Mouse (Mus musculus) erythroid progenitor cell, adult 5-6 weeks (primary cell): ENCODE data around the gene Mpzl2. TPM values are rescaled to one million over a fixed set of nuclear protein-coding genes. Genes with fewer than 3 reads are reported as not detected.
"Not testable (repeated sequence)": the region's sequence is repeated elsewhere in the genome, so short reads cannot be mapped to it uniquely, and the experiment has no call there.

Experiments
- ATAC-seq: replicated peaks from 2 replicates; pipeline ENCODE4 v1.8.0; 2016; ENCODE audit warnings: moderate number of reproducible peaks, mild to moderate bottlenecking, moderate TSS enrichment, inconsistent platforms; ENCODE audit not compliant: poor library complexity, low FRiP score, severe bottlenecking
- total RNA-seq, 2 experiments: library from RNA; stranded (forward) in 1 of 2; stranded (reverse) in 1 of 2; fragments of 150-400 nt in 1 of 2; fragments of 186-747, 209-891 nt in 1 of 2; gene quantifications; 2 replicates each; pipeline versions ENCODE4 v1.2.3 to v1.2.4; 2015 to 2017; ENCODE audit warnings: low replicate concordance in 2 of 2

Gene Mpzl2
- total RNA-seq, 2 experiments from 2014 or later = not detected

GRCm38 (mm10) chr9:45030341-45030740, 9.3 kb upstream of the Mpzl2 start:
- no peak for ATAC-seq

- ATAC-seq = no peak
Observed at GRCm38 (mm10) chr9:45032261-45032660, 7.3 kb upstream of the Mpzl2 start.

GRCm38 (mm10) chr9:45034526-45034925, 5.1 kb upstream of the Mpzl2 start:
- ATAC-seq = no peak

- not testable (repeated sequence) for ATAC-seq
Observed at GRCm38 (mm10) chr9:45037803-45038202, 1.8 kb upstream of the Mpzl2 start.

- ATAC-seq = no peak
Observed at GRCm38 (mm10) chr9:45040066-45040845, 657 bp downstream of the Mpzl2 start.

- no peak for ATAC-seq
Observed at GRCm38 (mm10) chr9:45041131-45041838, 1.7 kb downstream of the Mpzl2 start.

GRCm38 (mm10) chr9:45042056-45042720, 2.6 kb downstream of the Mpzl2 start:
- no peak for ATAC-seq

- ATAC-seq = no peak
Observed at GRCm38 (mm10) chr9:45042947-45043346, 3.3 kb downstream of the Mpzl2 start.

GRCm38 (mm10) chr9:45046973-45047372, 7.4 kb downstream of the Mpzl2 start:
- ATAC-seq = no peak

GRCm38 (mm10) chr9:45048511-45048910, 8.9 kb downstream of the Mpzl2 start:
- ATAC-seq = no peak

GRCm38 (mm10) chr9:45049731-45050130, 10.1 kb downstream of the Mpzl2 start:
- no peak for ATAC-seq

- ATAC-seq = no peak
Observed at GRCm38 (mm10) chr9:45050301-45050700, 10.7 kb downstream of the Mpzl2 start.

- no peak for ATAC-seq
Observed at GRCm38 (mm10) chr9:45055082-45055713, 15.6 kb downstream of the Mpzl2 start, which contains the start of gene Mpzl3. Mpzl3 (plus strand) TSS chr9:45055186.

GRCm38 (mm10) chr9:45058304-45058940, 18.8 kb downstream of the Mpzl2 start:
- ATAC-seq = no peak

GRCm38 (mm10) chr9:45060151-45060550, 20.6 kb downstream of the Mpzl2 start:
- no peak for ATAC-seq

GRCm38 (mm10) chr9:45062677-45063076, 23.1 kb downstream of the Mpzl2 start:
- no peak for ATAC-seq

- ATAC-seq = no peak
Observed at GRCm38 (mm10) chr9:45064421-45064820, 24.8 kb downstream of the Mpzl2 start.

- no peak for ATAC-seq
Observed at GRCm38 (mm10) chr9:45066735-45067134, 27.1 kb downstream of the Mpzl2 start.

- ATAC-seq = no peak
Observed at GRCm38 (mm10) chr9:45071800-45072199, 32.2 kb downstream of the Mpzl2 start.

GRCm38 (mm10) chr9:45077859-45078258, 38.3 kb downstream of the Mpzl2 start:
- no peak for ATAC-seq
